Mouse (Mus musculus): ENCODE results near the gene Pias4.

Pias4 gene

GRCm38 (mm10) chr10:81152609-81153008 is 15.1 kb downstream of the Pias4 start:
- no peak for TF ChIP-seq GATA4 (IDR thresholded peaks at IDR 0.05; ENCODE audit: insufficient replicate concordance, low read length)

- no peak for TF ChIP-seq GATA4 (IDR thresholded peaks at IDR 0.05; ENCODE audit: insufficient replicate concordance, low read length)
Observed at GRCm38 (mm10) chr10:81151261-81151660, 16.5 kb downstream of the Pias4 start.

GRCm38 (mm10) chr10:81146296-81146695 is 21.4 kb downstream of the Pias4 start:
- no peak for TF ChIP-seq GATA4 (IDR thresholded peaks at IDR 0.05; ENCODE audit: insufficient replicate concordance, low read length)

- TF ChIP-seq GATA4 (IDR thresholded peaks at IDR 0.05; ENCODE audit: insufficient replicate concordance, low read length): no peak
Observed at GRCm38 (mm10) chr10:81145778-81146177, 21.9 kb downstream of the Pias4 start.

- no peak for TF ChIP-seq GATA4 (IDR thresholded peaks at IDR 0.05; ENCODE audit: insufficient replicate concordance, low read length)
Observed at GRCm38 (mm10) chr10:81145307-81145706, 22.4 kb downstream of the Pias4 start.

GRCm38 (mm10) chr10:81144667-81145066 is 23.1 kb downstream of the Pias4 start:
- no peak for TF ChIP-seq GATA4 (IDR thresholded peaks at IDR 0.05; ENCODE audit: insufficient replicate concordance, low read length)

- no peak for TF ChIP-seq GATA4 (IDR thresholded peaks at IDR 0.05; ENCODE audit: insufficient replicate concordance, low read length)
Observed at GRCm38 (mm10) chr10:81143845-81144437, 23.8 kb downstream of the Pias4 start.

GRCm38 (mm10) chr10:81143157-81143633 is 24.5 kb downstream of the Pias4 start:
- TF ChIP-seq GATA4 (IDR thresholded peaks at IDR 0.05; ENCODE audit: insufficient replicate concordance, low read length): no peak

GRCm38 (mm10) chr10:81142551-81142981 is 25.2 kb downstream of the Pias4 start:
- TF ChIP-seq GATA4 (IDR thresholded peaks at IDR 0.05; ENCODE audit: insufficient replicate concordance, low read length): no peak

- no peak for TF ChIP-seq GATA4 (IDR thresholded peaks at IDR 0.05; ENCODE audit: insufficient replicate concordance, low read length)
Observed at GRCm38 (mm10) chr10:81141455-81142210, 26.1 kb downstream of the Pias4 start.

- TF ChIP-seq GATA4 (IDR thresholded peaks at IDR 0.05; ENCODE audit: insufficient replicate concordance, low read length): no peak
Observed at GRCm38 (mm10) chr10:81140717-81141454, 26.8 kb downstream of the Pias4 start.

- TF ChIP-seq GATA4 (IDR thresholded peaks at IDR 0.05; ENCODE audit: insufficient replicate concordance, low read length): no peak
Observed at GRCm38 (mm10) chr10:81140005-81140404, 27.7 kb downstream of the Pias4 start.

- no peak for TF ChIP-seq GATA4 (IDR thresholded peaks at IDR 0.05; ENCODE audit: insufficient replicate concordance, low read length)
Observed at GRCm38 (mm10) chr10:81139529-81139846, 28.2 kb downstream of the Pias4 start.

- TF ChIP-seq GATA4 (IDR thresholded peaks at IDR 0.05; ENCODE audit: insufficient replicate concordance, low read length): no peak
Observed at GRCm38 (mm10) chr10:81138821-81139528, 28.7 kb downstream of the Pias4 start.

GRCm38 (mm10) chr10:81138131-81138782 is 29.5 kb downstream of the Pias4 start:
- TF ChIP-seq GATA4 (IDR thresholded peaks at IDR 0.05; ENCODE audit: insufficient replicate concordance, low read length): no peak
